Mouse (Mus musculus): ENCODE measurements around the gene Tmem168.

Tmem168 gene

DNA sequence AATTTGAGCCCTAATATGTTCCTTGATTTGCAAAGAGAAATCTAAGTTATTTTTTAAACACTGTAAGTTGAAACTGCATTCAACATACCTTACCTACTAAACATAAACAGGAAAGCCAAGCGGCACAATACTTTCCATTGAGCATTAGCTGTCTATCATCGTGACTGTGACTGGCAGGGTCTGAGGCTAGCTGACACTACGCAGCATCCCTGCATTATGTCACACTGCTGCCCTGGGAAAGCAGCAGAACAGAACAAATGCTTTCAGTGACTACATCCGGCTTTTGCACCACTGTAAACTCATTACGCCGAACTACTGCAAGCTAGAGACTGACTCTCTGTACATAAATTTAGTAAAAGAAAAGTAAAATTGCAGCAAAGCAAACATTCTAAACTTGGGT, 23.1 kb downstream of the Tmem168 start:
- ATAC-seq (ENCODE audit: low TSS enrichment) = no peak

DNA sequence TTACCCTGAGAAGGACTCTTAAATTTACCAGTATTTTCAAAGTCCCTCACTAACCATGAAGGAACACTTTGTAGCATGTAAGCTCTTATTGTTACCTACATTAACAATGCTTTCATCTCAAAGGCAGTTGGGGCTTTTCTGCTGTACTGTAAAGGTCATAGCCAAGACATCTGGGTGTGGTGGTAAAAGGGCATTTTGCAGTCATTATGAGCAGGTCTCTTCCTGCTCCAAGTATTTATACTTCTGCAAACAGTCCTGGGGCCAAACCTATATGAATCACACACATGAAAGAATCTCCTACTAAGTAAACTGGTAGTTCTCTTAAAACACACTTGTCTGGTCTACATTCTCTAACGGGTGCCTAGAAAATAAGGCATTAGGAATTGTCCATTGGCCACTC, 25.8 kb downstream of the Tmem168 start:
- ATAC-seq (ENCODE audit: low TSS enrichment) = no peak

- no peak for ATAC-seq (ENCODE audit: low TSS enrichment)
Observed at GRCm38 (mm10) chr6:13565734-13566133, 42.2 kb downstream of the Tmem168 start.

GRCm38 (mm10) chr6:13555266-13555665, 52.6 kb downstream of the Tmem168 start:
- no peak for ATAC-seq (ENCODE audit: low TSS enrichment)

DNA sequence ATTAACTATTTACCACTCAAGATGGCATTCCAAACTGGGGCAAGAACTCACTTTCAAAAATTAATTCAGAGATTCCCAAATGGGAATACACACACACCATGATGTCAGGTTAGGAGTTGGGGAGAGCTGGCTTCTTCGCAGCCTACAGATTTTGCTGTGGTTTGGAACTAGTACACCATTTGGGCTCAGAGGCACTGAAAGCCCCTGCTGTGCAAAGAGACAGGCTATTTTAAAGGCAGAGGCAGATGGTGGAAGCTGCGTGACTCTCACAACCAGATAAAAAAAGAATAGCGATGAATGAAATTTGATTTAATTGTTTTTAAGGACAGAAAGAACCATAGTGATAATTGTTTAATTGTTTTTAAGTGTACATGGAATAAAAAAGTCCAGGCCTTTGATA, 66.1 kb downstream of the Tmem168 start:
- peak; percentile 83 for ATAC-seq (ENCODE audit: low TSS enrichment)

DNA sequence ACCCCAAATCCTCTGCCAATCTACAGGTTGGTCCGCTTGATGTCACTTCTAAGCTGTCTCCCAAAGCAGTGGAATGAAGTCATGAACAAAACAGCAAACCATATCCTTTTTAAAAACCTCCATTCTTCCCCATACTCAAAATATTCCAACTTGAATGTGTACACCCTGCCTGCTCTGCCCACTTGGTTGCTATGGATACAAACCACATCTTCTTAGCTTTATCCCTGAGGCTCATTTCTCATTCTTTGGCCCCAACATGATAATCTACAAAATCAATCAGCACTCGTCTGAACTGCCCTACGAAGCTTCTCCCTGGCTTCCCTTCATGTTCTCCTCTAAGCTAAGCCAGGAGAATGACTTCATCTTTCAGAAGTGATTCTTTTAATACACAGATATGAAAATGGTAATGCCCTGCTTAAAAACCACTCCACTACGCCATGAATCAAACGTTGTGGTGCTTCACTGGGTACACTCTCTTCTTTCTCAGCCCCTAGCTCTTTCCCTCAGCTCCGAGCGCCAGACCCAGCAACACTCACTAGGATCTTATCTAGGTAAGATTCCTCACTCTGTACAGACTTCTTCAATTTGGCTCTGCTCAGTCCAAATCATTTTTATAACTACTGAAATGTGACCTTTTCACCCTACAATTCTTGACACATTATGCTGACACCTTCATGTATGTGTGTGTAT, 70.5 kb downstream of the Tmem168 start:
- peak; percentile 89 for ATAC-seq (ENCODE audit: low TSS enrichment)
